Comparison of ENCODE assay signal across 14 mouse cellular contexts in genomic region chr8:78054435-78054834, GRCm38 (mm10).
A peak's percentile ranks its signal among the peaks of the same experiment; 100 is the strongest.
DNase-seq lines count a peak whose midpoint lies in the region; ATAC-seq and TF ChIP-seq lines count a peak whose summit lies in the region.
"Had no signal": no experiment of that assay in that cellular context is flagged by ENCODE, and none has a peak within 500 bp of the region (broad histone marks: within the 10 kb centered on the region; RNA-seq: fewer than 3 reads in every experiment).

No protein-coding gene starts in this region.

- no peak for TF ChIP-seq EP300 in heart, adult 2 months (IDR thresholded peaks at IDR 0.05; ENCODE audit: insufficient read depth, low read depth, low read length)

- ATAC-seq in heart, embryonic 13.5 days (ENCODE audit: extremely low read depth, insufficient number of reproducible peaks, low FRiP score, low TSS enrichment): no peak
- peak; percentile 64; the same call in 1 of the 2 replicates for ATAC-seq in lung, embryonic 15.5 days (ENCODE audit: borderline replicate concordance, extremely low read depth, low FRiP score, low TSS enrichment)
- ATAC-seq in megakaryocyte progenitor cell, adult 5-6 weeks (replicated peaks; ENCODE audit: poor library complexity): peak; percentile 61
- ATAC-seq: activated CD4-positive, CD25-positive, alpha-beta regulatory T cell, adult 4 months; forebrain, embryonic 14.5 days had no signal

- intact Hi-C loops in heart, adult 2 months (cut with DNase I): no loop called here

- no peak overlapping the region for H3K9ac ChIP-seq in heart, embryonic 13.5 days
- no peak overlapping the region for H3K9ac ChIP-seq in heart, adult 2 months (ENCODE audit: low read depth, low read length)
- no peak overlapping the region for H3K9ac ChIP-seq in lung, embryonic 15.5 days

- WGBS in heart, embryonic 13.5 days: 17% methylated on average over 5 of the region's 5 CpGs
- 15% methylated on average over 5 of the region's 5 CpGs for WGBS in heart, adult 2 months
- 14% methylated on average over 5 of the region's 5 CpGs for WGBS in lung, embryonic 15.5 days

- H3K27me3 ChIP-seq in heart, embryonic 13.5 days (replicated peaks): no peaks in the 10 kb centered on the region
- no peaks in the 10 kb centered on the region for H3K27me3 ChIP-seq in heart, adult 2 months (ENCODE audit: control insufficient read depth, insufficient read depth, low read length)
- no peaks in the 10 kb centered on the region for H3K27me3 ChIP-seq in lung, embryonic 15.5 days

- no peaks in the 10 kb centered on the region for H3K36me3 ChIP-seq in heart, embryonic 13.5 days
- no peaks in the 10 kb centered on the region for H3K36me3 ChIP-seq in heart, adult 2 months (ENCODE audit: control insufficient read depth, insufficient read depth, low read length)
- no peaks in the 10 kb centered on the region for H3K36me3 ChIP-seq in lung, embryonic 15.5 days

- H3K4me1 ChIP-seq in heart, embryonic 13.5 days: 0 out of 2 replicates have a peak, but pooled peaks cover 5% of the 10 kb centered on the region
- H3K4me1 ChIP-seq in heart, adult 2 months (ENCODE audit: control insufficient read depth, insufficient read depth, low read length): no peaks in the 10 kb centered on the region
- no peaks in the 10 kb centered on the region; the same call in 1 of the 2 replicates for H3K4me1 ChIP-seq in lung, embryonic 15.5 days

- no peaks in the 10 kb centered on the region for H3K9me3 ChIP-seq in heart, embryonic 13.5 days
- no peaks in the 10 kb centered on the region for H3K9me3 ChIP-seq in lung, embryonic 15.5 days

- DNase-seq in heart, adult 2 months: no peak
- DNase-seq in lung, postnatal 10 days: no peak
- DNase-seq in embryo, embryonic 9.5 days (ENCODE audit: extremely low spot score): peak; percentile 54
- DNase-seq in ovary, postnatal 36 days (ENCODE audit: low spot score): no peak
- DNase-seq in gastrocnemius, postnatal 25 days: no peak
- DNase-seq: cerebellum, adult 11-12 months; kidney, adult 2 months; lung, postnatal 36 days; thymus, postnatal 4 days had no signal

- H3K79me2 ChIP-seq in heart, adult 2 months (replicated peaks; ENCODE audit: control insufficient read depth, insufficient read depth, low read length): no peaks in the 10 kb centered on the region

- TF ChIP-seq CTCF in heart, adult 2 months (IDR thresholded peaks at IDR 0.05): no peak

- peak overlapping the region; percentile 37 for H3K4me2 ChIP-seq in heart, embryonic 13.5 days
- H3K4me2 ChIP-seq in lung, embryonic 15.5 days: peak overlapping the region; percentile 20; the same call in 1 of the 2 replicates

- TF ChIP-seq POLR2A in heart, adult 2 months (IDR thresholded peaks at IDR 0.05; ENCODE audit: insufficient read depth, low read depth, low read length): no peak

- no peak overlapping the region for H3K27ac ChIP-seq in heart, embryonic 13.5 days (replicated peaks)
- no peak overlapping the region for H3K27ac ChIP-seq in heart, adult 2 months
- no peak overlapping the region for H3K27ac ChIP-seq in lung, embryonic 15.5 days

- no peak overlapping the region for H3K4me3 ChIP-seq in heart, embryonic 13.5 days
- no peak overlapping the region for H3K4me3 ChIP-seq in heart, adult 2 months
- H3K4me3 ChIP-seq in lung, embryonic 15.5 days: no peak overlapping the region
